Mouse (Mus musculus): ENCODE data around the gene Zranb1.

DNA sequence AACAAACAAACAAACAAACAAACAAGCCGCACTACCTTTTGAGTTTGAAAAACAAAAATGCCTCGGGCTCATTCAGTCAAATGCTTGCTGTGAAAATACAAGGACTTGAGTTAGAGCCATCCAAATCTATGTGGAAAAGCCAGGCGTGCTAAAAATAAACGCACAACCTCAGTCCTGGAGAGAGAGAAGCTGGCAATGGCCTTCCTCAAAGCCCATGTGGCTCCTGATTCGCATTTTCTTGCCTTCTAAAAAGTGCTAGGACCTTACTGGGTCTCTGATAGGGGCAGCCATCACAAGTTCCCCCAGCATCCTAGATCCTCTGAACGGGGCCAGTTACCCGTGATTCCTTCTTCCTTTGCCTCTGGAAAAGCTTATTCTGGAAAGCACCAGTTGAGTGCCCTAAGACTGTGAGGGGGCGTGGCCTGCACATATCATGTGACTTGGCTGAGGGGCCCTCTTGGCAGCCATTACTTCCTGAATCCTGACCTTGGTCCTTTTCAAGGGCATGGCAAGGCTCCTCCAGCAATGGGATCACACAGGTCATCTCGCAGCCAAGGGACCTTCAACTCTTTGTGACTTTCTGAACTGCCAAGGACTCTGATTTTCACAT, 34.6 kb upstream of the Zranb1 start:
- TF ChIP-seq CTCF (IDR thresholded peaks at IDR 0.05; ENCODE audit: low read depth, low read length) (no peak), GATA1 (IDR thresholded peaks at IDR 0.05; ENCODE audit: borderline replicate concordance, low read length) (no peak), POLR2AphosphoS5 (IDR thresholded peaks at IDR 0.05; ENCODE audit: insufficient replicate concordance, low read depth, low read length) (no peak), TAL1 (conservative IDR thresholded peaks at IDR 0.05; ENCODE audit: low read depth, low read length) (no peak), GATA2 (IDR thresholded peaks at IDR 0.05; ENCODE audit: borderline replicate concordance, low read depth, low read length) (no peak)

All from G1E (cell line).